Comparison of ENCODE assay signal across 8 mouse cellular contexts in the genomic region with DNA sequence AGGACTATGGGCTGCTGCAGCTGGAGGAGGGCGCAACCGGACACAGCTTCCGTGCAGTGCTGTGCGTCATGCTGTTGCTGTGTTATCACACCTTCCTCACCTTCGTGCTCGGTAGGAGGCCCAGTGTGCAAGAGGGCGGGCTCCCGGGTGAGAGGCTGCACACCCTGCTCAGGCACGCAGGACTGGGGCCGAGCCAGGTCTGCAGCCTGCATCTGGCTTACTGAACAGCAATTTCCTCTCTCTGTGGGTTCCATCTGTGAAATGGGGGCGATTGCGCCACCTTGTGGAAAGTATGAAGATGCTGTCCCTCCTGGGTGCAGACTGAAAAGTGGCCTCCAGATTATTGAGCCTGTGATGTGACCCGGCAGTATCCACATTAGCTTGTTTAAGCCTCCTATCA. TPM values are rescaled to one million over a fixed set of nuclear protein-coding genes. Genes with fewer than 3 reads are reported as not detected.
DNase-seq lines count a peak whose midpoint lies in the region; ATAC-seq and TF ChIP-seq lines count a peak whose summit lies in the region.

No protein-coding gene starts in this region.

- H3K27ac ChIP-seq in bone marrow, adult 2 months (ENCODE audit: control insufficient read depth, insufficient read depth, low read depth, low read length, poor library complexity): no peak overlapping the region

- peak; percentile 74 for ATAC-seq in erythroblast, adult 5-6 weeks (replicated peaks; ENCODE audit: low FRiP score, poor library complexity, severe bottlenecking)

- peak; percentile 34 for DNase-seq in gastrocnemius, adult 18-20 months (ENCODE audit: low spot score)
- no peak for DNase-seq in gastrocnemius, adult 8-10 months (ENCODE audit: low spot score in 2 of 2)
- DNase-seq in heart, postnatal 36 days: peak; percentile 52 to 55
- DNase-seq in left cerebral cortex, postnatal 10 days (ENCODE audit: extremely low spot score in 1 of 2, low spot score in 2 of 2): peak; percentile 36 to 64
- DNase-seq in splenic B cell, adult 2 months (ENCODE audit: low read depth, low spot score): peak; percentile 75

- no peak overlapping the region for H3K4me3 ChIP-seq in bone marrow, adult 2 months (replicated peaks; ENCODE audit: control insufficient read depth, low read depth, low read length)
- H3K4me3 ChIP-seq in megakaryocyte, embryonic 14.5 days (replicated peaks): peak overlapping the region; percentile 76

- H3K9me3 ChIP-seq in megakaryocyte, embryonic 14.5 days: no peaks in the 10 kb centered on the region

- H3K36me3 ChIP-seq in megakaryocyte, embryonic 14.5 days (replicated peaks; ENCODE audit: low read length): no peaks in the 10 kb centered on the region
- H3K36me3 ChIP-seq in splenic B cell, adult 2 months (ENCODE audit: control insufficient read depth, insufficient read depth, low read length, poor library complexity, severe bottlenecking): no peaks in the 10 kb centered on the region

- no peak for TF ChIP-seq POLR2A in bone marrow, adult 2 months (IDR thresholded peaks at IDR 0.05; ENCODE audit: borderline replicate concordance, control insufficient read depth, low read depth, low read length)

- H3K4me1 ChIP-seq in bone marrow, adult 2 months (ENCODE audit: control insufficient read depth, insufficient read depth, low read length): no peaks in the 10 kb centered on the region
- peaks cover 57% of the 10 kb centered on the region for H3K4me1 ChIP-seq in megakaryocyte, embryonic 14.5 days

- WGBS in bone marrow, adult 2 months: 31% methylated on average over 13 of the region's 13 CpGs

- intact Hi-C loops in heart, postnatal 36 days (cut with DNase I): no loop called here
- intact Hi-C loops in left cerebral cortex, postnatal 10 days (cut with DNase I): no loop called here

- H3K27me3 ChIP-seq in megakaryocyte, embryonic 14.5 days (replicated peaks): peaks cover 22% of the 10 kb centered on the region
- H3K27me3 ChIP-seq in splenic B cell, adult 2 months (ENCODE audit: control insufficient read depth, insufficient read depth, low read length, poor library complexity, severe bottlenecking): no peaks in the 10 kb centered on the region

- TF ChIP-seq CTCF in bone marrow, adult 2 months (IDR thresholded peaks at IDR 0.05; ENCODE audit: control insufficient read depth, insufficient read depth, low read length): peak; percentile 81

RNA-seq across cellular contexts. Expression of a gene that starts 24.4 kb away (rescaled TPM):
- under 1 TPM in 1 of 2 experiments, not detected in 1; 0.11 TPM for total RNA-seq in gastrocnemius, adult 18-20 months (2021)
- total RNA-seq in gastrocnemius, adult 8-10 months (2022): under 1 TPM in 2 of 4 experiments, not detected in 2; 0.11 to 0.16 TPM
- 3.4 and 4.0 TPM in 2 replicates for polyA plus RNA-seq in bone marrow, adult 2 months (2011; ENCODE audit: insufficient read depth, insufficient read length, low replicate concordance, missing spikeins)
- 10.8 and 15.0 TPM in 2 replicates for total RNA-seq in erythroblast, adult 5-6 weeks (2015; ENCODE audit: low replicate concordance)
- total RNA-seq in erythroblast, adult 5-6 weeks (2017; ENCODE audit: low replicate concordance): 16.7 and 17.4 TPM in 2 replicates
- 1 to 10 TPM in 1 of 2 experiments, under 1 TPM in 1; 0.89 to 1.4 TPM for total RNA-seq in heart, postnatal 36 days (2021)
- total RNA-seq in left cerebral cortex, postnatal 10 days (2021): 1 to 10 TPM; 1.2 TPM
- 0.27 TPM in 1 of 2 replicates, not detected in the other for polyA plus RNA-seq in megakaryocyte, embryonic 14.5 days (2012; ENCODE audit: insufficient read depth, low replicate concordance)

RNA-seq across cellular contexts. Expression of a gene that starts 53.7 kb away (rescaled TPM):
- total RNA-seq in gastrocnemius, adult 18-20 months (2021): 100 to 1,000 TPM; 123 to 131 TPM
- 100 to 1,000 TPM; 110 to 167 (median 131) TPM for total RNA-seq in gastrocnemius, adult 8-10 months (2022)
- 32.8 and 39.8 TPM in 2 replicates for polyA plus RNA-seq in bone marrow, adult 2 months (2011; ENCODE audit: insufficient read depth, insufficient read length, low replicate concordance, missing spikeins)
- total RNA-seq in erythroblast, adult 5-6 weeks (2015; ENCODE audit: low replicate concordance): 174 and 177 TPM in 2 replicates
- 241 and 315 TPM in 2 replicates for total RNA-seq in erythroblast, adult 5-6 weeks (2017; ENCODE audit: low replicate concordance)
- total RNA-seq in heart, postnatal 36 days (2021): 100 to 1,000 TPM; 102 to 106 TPM
- 100 to 1,000 TPM; 188 to 189 TPM for total RNA-seq in left cerebral cortex, postnatal 10 days (2021)
- 38.6 and 84.7 TPM in 2 replicates for polyA plus RNA-seq in megakaryocyte, embryonic 14.5 days (2012; ENCODE audit: insufficient read depth, low replicate concordance)

Comparison
In these comparisons a context has a peak if more than half of its experiments do, and no peak if none do; other contexts are left out.
1. DNase-seq: peak in gastrocnemius, adult 18-20 months (single experiment), heart, postnatal 36 days (2 of 2), left cerebral cortex, postnatal 10 days (2 of 2) and splenic B cell, adult 2 months (single experiment); none in gastrocnemius, adult 8-10 months (0 of 2).
2. RNA of a gene that starts 24.4 kb away (total RNA-seq): 10.8 to 17.4 TPM in erythroblast, adult 5-6 weeks; 0.89 to 1.4 TPM in heart, postnatal 36 days, 1.2 TPM in left cerebral cortex, postnatal 10 days, 0.11 TPM in gastrocnemius, adult 18-20 months and 0.11 to 0.16 TPM in gastrocnemius, adult 8-10 months; every median in the first group is over 4 times any median in the second.